Mouse (Mus musculus): ENCODE measurements around the gene Uqcrh. TPM values are rescaled to one million over a fixed set of nuclear protein-coding genes. Genes with fewer than 3 reads are reported as not detected.

Gene Uqcrh
- polyA plus RNA-seq, 1 experiment from 2014 or later = 456 TPM

DNA sequence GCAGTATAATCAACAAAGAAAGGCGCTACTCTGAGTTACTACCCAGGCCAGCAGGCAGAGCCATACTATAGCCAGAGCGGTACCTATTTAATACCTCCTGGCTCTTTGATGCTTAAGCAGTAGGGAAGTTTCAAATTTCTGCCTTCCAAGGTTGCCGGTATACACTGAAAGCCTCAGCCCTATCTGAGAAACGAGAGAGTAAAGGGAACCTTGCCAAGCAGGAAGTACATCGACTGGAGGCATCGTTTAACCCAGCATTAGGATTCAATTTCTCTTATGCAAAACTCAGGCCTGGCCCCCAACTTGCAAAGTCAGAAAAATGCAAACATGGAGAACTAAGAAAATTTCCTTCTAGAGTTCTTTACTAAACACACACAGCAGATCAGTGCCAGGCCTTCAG lies 4.8 kb downstream of the Uqcrh start:
- H3K4me1 ChIP-seq (ENCODE audit: control insufficient read depth, insufficient read depth, low read length) = peaks cover 6% of the 10 kb centered on the region; the same call in 1 of the 2 replicates
- H3K9me3 ChIP-seq (ENCODE audit: control insufficient read depth, low read length) = no peaks in the 10 kb centered on the region
- no peaks in the 10 kb centered on the region for H3K27me3 ChIP-seq (ENCODE audit: control insufficient read depth, insufficient read depth, low read length)
- H3K9ac ChIP-seq (ENCODE audit: low read length) = no peak overlapping the region
- peaks cover 8% of the 10 kb centered on the region for H3K36me3 ChIP-seq (ENCODE audit: control insufficient read depth, insufficient read depth, low read length)
- no peak overlapping the region for H3K27ac ChIP-seq (ENCODE audit: low read depth, low read length)
- no peak overlapping the region for H3K4me3 ChIP-seq (ENCODE audit: low read depth, low read length)
- H3K4me2 ChIP-seq (ENCODE audit: low read depth) = no peak overlapping the region
- no peak for ATAC-seq (ENCODE audit: insufficient read depth, low FRiP score, low TSS enrichment)
- WGBS = 95% methylated on average over 6 of the region's 6 CpGs
- DNase-seq (ENCODE audit: low spot score) = no peak

DNA sequence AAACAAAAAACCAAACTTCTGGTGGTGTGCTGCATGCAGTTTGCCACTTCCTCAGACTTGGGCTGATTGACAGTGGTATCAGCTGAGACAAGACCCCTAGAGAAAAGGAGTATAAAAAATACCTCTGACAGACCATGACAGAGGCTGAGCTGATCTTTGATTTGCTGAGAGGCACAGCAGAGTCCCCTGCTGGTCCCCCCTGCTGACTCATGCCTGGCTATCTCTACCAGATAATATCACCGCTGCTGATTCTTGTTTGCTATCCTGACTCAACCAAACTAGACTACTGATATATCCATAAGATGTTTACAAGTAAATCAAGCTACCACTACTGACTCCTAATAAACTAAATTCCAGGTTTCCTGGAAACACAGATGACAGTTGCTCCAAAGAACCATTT lies 11.0 kb downstream of the Uqcrh start:
- Histone ChIP-seq H3K27me3 (ENCODE audit: control insufficient read depth, insufficient read depth, low read length) (no peaks in the 10 kb centered on the region), H3K36me3 (ENCODE audit: control insufficient read depth, insufficient read depth, low read length) (peaks cover 8% of the 10 kb centered on the region), H3K9ac (ENCODE audit: low read length) (no peak overlapping the region), H3K27ac (ENCODE audit: low read depth, low read length) (no peak overlapping the region), H3K4me1 (ENCODE audit: control insufficient read depth, insufficient read depth, low read length) (no peaks in the 10 kb centered on the region), H3K4me2 (ENCODE audit: low read depth) (no peak overlapping the region), H3K4me3 (ENCODE audit: low read depth, low read length) (no peak overlapping the region), H3K9me3 (ENCODE audit: control insufficient read depth, low read length) (no peaks in the 10 kb centered on the region)
- ATAC-seq (ENCODE audit: insufficient read depth, low FRiP score, low TSS enrichment) = no peak
- WGBS = 58% methylated on average over 1 of the region's 1 CpGs
- DNase-seq (ENCODE audit: low spot score) = no peak

DNA sequence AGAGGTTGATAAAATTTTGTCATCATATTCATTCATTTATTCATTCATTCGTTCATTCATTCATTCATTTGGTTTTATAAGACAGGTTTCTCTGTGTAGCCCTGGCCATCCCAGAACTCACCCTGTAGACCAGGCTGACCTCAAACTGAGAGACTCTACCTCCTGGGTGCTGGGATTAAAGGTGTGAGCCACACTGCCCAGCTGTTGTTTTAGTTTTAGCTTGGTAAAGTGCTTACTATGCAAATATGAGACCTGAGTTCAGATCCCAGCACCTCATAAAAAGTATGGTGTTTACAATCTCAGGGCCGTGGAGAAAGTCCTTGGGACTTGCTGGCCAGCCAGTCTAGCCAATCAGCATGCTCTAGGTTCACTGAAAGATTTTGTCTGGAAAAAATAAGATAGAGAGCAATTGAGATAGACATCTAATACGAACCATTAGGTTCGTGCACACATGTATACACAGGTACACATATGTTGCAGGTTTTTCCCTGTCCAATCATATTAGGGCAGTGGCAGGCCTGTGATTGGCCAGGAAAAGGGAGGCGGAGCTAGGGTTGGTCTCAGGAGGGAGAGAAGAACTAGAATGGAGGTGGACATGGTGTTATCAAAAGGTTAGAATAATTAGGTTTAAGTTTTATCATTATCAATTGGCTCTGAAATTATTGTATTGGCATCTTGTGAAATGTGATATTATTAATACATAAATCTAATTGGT lies 15.7 kb downstream of the Uqcrh start:
- Histone ChIP-seq H3K27ac (ENCODE audit: low read depth, low read length) (no peak overlapping the region), H3K4me1 (ENCODE audit: control insufficient read depth, insufficient read depth, low read length) (no peaks in the 10 kb centered on the region), H3K9ac (ENCODE audit: low read length) (no peak overlapping the region), H3K36me3 (ENCODE audit: control insufficient read depth, insufficient read depth, low read length) (no peaks in the 10 kb centered on the region), H3K4me2 (ENCODE audit: low read depth) (no peak overlapping the region), H3K9me3 (ENCODE audit: control insufficient read depth, low read length) (no peaks in the 10 kb centered on the region), H3K4me3 (ENCODE audit: low read depth, low read length) (no peak overlapping the region), H3K27me3 (ENCODE audit: control insufficient read depth, insufficient read depth, low read length) (no peaks in the 10 kb centered on the region)
- 78% methylated on average over 5 of the region's 5 CpGs for WGBS
- ATAC-seq (ENCODE audit: insufficient read depth, low FRiP score, low TSS enrichment) (no peak), DNase-seq (ENCODE audit: low spot score) (no peak)

DNA sequence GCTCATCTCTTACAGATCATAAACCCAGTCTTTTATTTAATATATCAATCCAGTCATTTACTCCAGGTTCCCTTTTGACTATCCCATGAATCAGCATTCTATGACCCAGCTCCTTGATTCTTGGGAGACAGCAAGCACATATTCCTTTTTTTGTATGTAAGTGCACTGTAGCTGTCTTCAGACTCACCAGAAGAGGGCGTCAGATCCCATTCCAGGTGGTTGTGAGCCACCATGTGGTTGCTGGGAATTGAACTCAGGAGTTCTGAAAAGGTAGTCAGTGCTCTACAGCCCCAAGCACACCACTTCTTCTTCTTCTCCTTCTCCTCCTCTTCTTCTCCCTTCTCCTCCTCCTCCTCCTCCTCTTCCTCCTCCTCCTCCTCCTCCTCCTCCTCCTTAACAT lies 17.3 kb downstream of the Uqcrh start:
- DNase-seq (ENCODE audit: low spot score) = no peak
- H3K36me3 ChIP-seq (ENCODE audit: control insufficient read depth, insufficient read depth, low read length) = no peaks in the 10 kb centered on the region
- no peaks in the 10 kb centered on the region; the same call in 1 of the 2 replicates for H3K4me1 ChIP-seq (ENCODE audit: control insufficient read depth, insufficient read depth, low read length)
- H3K9ac ChIP-seq (ENCODE audit: low read length) = no peak overlapping the region
- 0% methylated on average over 1 of the region's 1 CpGs for WGBS
- H3K9me3 ChIP-seq (ENCODE audit: control insufficient read depth, low read length) = no peaks in the 10 kb centered on the region
- H3K4me3 ChIP-seq (ENCODE audit: low read depth, low read length) = no peak overlapping the region
- H3K4me2 ChIP-seq (ENCODE audit: low read depth) = no peak overlapping the region
- no peak for ATAC-seq (ENCODE audit: insufficient read depth, low FRiP score, low TSS enrichment)
- no peak overlapping the region for H3K27ac ChIP-seq (ENCODE audit: low read depth, low read length)
- H3K27me3 ChIP-seq (ENCODE audit: control insufficient read depth, insufficient read depth, low read length) = no peaks in the 10 kb centered on the region

DNA sequence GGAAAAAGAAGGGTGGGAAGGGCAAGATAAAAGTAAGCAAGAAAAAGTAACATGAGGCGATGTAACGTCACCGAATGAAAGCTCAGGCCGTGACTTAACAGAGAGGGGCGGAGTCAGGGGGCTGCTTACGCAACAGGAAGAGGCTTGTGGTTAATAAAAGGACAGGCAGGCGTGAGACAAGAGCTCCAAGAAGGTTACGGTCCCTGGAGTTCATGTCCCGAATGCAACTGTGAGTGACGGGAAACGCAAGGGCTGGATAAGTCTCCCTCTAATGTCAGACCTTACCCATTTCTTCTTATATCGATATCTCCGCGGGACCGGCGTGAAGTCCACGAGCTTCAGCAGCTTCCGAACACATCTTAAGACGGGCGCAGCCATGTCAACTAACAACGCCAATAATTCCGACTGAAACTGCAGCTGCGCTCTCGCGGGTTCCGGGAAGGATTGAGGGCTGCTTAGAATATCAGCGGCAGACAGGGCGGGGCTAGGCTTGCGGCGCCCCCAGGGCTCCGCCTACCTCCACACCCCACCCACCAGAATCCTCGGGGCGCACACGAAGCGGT lies 21.4 kb downstream of the Uqcrh start, which contains the start of gene Nsun4:
Gene Nsun4 (minus strand): TSS at position 478 of the 563 bp plus-strand sequence.
- DNase-seq (ENCODE audit: low spot score) (peak; percentile 92), ATAC-seq (ENCODE audit: insufficient read depth, low FRiP score, low TSS enrichment) (peak; percentile 91)
- Histone ChIP-seq H3K27ac (ENCODE audit: low read depth, low read length) (peak within 1 kb of the TSS; percentile 79), H3K36me3 (ENCODE audit: control insufficient read depth, insufficient read depth, low read length) (no peaks in the 10 kb centered on the region), H3K9me3 (ENCODE audit: control insufficient read depth, low read length) (no peaks in the 10 kb centered on the region), H3K4me2 (ENCODE audit: low read depth) (peak within 1 kb of the TSS; percentile 81), H3K4me1 (ENCODE audit: control insufficient read depth, insufficient read depth, low read length) (no peaks in the 10 kb centered on the region; the same call in 1 of the 2 replicates), H3K9ac (ENCODE audit: low read length) (peak within 1 kb of the TSS; percentile 52), H3K4me3 (ENCODE audit: low read depth, low read length) (peak within 1 kb of the TSS; percentile 45), H3K27me3 (ENCODE audit: control insufficient read depth, insufficient read depth, low read length) (no peaks in the 10 kb centered on the region)
- WGBS = under 1% methylated on average over 35 of the region's 35 CpGs

DNA sequence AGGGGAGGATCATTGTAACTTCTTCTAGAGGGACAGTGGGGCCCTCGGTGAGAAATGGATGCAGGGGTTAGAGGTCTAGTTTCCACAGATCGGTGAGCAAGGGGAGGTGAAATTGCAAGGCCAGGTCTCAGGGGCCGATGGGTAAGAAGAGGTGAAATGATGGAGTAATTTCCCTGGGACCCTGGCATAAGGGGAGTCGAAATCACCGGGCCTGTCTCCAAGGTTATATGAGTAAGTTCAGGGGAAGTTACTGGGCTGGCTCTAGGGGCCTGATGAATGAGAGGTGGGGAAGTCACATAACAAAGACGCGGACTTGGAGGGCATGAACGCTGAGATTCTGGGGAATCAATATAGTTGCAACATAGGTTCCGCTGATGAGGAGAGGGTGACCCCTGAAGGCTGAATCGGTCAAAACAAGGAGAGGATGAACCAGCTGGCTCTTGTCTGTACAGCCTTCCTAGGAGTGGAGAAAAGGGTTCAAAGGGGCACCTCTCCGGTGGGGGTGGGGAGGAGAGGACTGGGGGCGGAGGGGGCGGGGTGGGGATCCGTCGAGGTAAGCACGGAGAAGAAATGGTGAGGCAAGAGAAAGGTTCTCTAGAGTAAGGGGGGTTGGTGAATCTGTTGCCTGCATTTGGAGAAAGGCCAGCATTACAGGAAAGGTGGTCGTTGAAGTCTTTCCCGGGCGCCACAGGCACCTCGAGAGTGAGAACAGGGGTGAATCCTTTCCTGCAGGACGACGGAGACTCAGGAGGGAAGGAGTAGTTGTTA lies 22.2 kb downstream of the Uqcrh start:
- ATAC-seq (ENCODE audit: insufficient read depth, low FRiP score, low TSS enrichment) = peak; percentile 39; the same call in 1 of the 2 replicates
- peak overlapping the region; percentile 52 for H3K9ac ChIP-seq (ENCODE audit: low read length)
- no peaks in the 10 kb centered on the region for H3K36me3 ChIP-seq (ENCODE audit: control insufficient read depth, insufficient read depth, low read length)
- H3K27me3 ChIP-seq (ENCODE audit: control insufficient read depth, insufficient read depth, low read length) = no peaks in the 10 kb centered on the region
- no peaks in the 10 kb centered on the region; the same call in 1 of the 2 replicates for H3K4me1 ChIP-seq (ENCODE audit: control insufficient read depth, insufficient read depth, low read length)
- DNase-seq (ENCODE audit: low spot score) = peak; percentile 58
- peak overlapping the region; percentile 81 for H3K4me2 ChIP-seq (ENCODE audit: low read depth)
- H3K4me3 ChIP-seq (ENCODE audit: low read depth, low read length) = peak overlapping the region; percentile 45
- no peaks in the 10 kb centered on the region for H3K9me3 ChIP-seq (ENCODE audit: control insufficient read depth, low read length)
- peak overlapping the region; percentile 79; the same call in 1 of the 2 replicates for H3K27ac ChIP-seq (ENCODE audit: low read depth, low read length)
- 9% methylated on average over 22 of the region's 22 CpGs for whole genome bisulfite sequencing

DNA sequence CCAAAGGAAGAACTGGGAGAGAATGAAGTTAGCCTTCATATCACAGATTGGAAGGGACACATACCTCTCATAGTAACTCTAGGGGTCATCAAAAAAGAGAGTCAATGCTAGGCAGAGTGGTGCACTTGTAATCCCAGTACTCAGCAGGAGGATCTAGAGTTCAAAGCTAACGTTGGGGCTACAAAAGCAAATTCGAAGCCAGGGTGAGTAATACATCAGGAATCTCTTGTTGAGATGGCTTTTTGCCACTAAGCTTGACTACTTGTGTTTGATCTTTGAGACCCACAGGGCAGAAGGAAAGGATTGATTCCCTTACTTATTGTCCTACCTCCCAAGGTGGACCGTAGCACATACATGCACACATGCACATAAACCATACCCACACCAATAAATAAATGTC lies 25.7 kb downstream of the Uqcrh start:
- DNase-seq (ENCODE audit: low spot score) = no peak
- no peak overlapping the region for H3K4me2 ChIP-seq (ENCODE audit: low read depth)
- WGBS = 77% methylated on average over 3 of the region's 3 CpGs

DNA sequence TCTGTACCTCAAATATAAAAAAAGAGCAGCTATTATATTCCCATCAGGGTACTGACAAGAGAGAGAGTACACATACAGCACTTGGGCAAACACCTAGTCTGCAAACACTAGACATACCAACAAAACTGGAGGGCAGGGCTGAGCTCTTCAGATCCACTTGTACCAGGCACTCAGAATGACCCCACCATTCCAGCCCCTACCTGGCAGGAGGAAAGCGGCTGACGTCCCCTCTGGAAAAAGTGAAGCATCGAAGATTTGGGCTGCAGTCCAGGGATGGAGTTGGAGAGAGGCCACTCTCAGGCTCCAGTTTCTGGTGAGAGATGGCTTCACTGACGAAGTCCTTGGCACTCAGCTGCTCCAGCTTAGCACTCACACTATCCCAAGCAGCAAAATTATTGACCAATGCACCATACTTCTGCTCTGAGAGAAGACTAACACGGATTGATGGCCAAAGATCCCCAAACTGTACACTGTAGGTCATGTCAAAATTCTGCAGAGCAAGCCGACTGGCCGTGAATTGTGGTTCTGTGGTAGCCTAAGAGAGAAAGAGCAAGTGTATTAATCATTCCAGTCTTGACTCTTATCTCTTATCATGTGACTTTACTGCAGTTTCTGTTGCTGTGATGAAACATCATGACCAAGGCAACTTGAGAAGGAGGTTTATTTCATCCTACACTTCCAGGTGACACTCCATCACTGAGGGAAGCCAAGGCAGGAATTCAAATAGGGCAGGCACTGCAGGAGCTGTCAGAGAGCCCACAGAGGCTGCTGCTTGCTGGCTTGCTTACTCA lies 26.5 kb downstream of the Uqcrh start:
- H3K27ac ChIP-seq (ENCODE audit: low read depth, low read length) = no peak overlapping the region
- ATAC-seq (ENCODE audit: insufficient read depth, low FRiP score, low TSS enrichment) (no peak), DNase-seq (ENCODE audit: low spot score) (no peak)
- H3K27me3 ChIP-seq (ENCODE audit: control insufficient read depth, insufficient read depth, low read length) = no peaks in the 10 kb centered on the region
- no peaks in the 10 kb centered on the region; the same call in 1 of the 2 replicates for H3K4me1 ChIP-seq (ENCODE audit: control insufficient read depth, insufficient read depth, low read length)
- no peaks in the 10 kb centered on the region for H3K36me3 ChIP-seq (ENCODE audit: control insufficient read depth, insufficient read depth, low read length)
- WGBS = 82% methylated on average over 7 of the region's 7 CpGs
- H3K9ac ChIP-seq (ENCODE audit: low read length) = no peak overlapping the region
- H3K4me3 ChIP-seq (ENCODE audit: low read depth, low read length) = no peak overlapping the region
- no peaks in the 10 kb centered on the region for H3K9me3 ChIP-seq (ENCODE audit: control insufficient read depth, low read length)
- H3K4me2 ChIP-seq (ENCODE audit: low read depth) = no peak overlapping the region

More for the DNA sequence above, 25.7 kb downstream of the Uqcrh start:
- Histone ChIP-seq H3K36me3 (ENCODE audit: control insufficient read depth, insufficient read depth, low read length) (no peaks in the 10 kb centered on the region), H3K9ac (ENCODE audit: low read length) (no peak overlapping the region), H3K4me1 (ENCODE audit: control insufficient read depth, insufficient read depth, low read length) (no peaks in the 10 kb centered on the region; the same call in 1 of the 2 replicates), H3K27ac (ENCODE audit: low read depth, low read length) (no peak overlapping the region), H3K9me3 (ENCODE audit: control insufficient read depth, low read length) (no peaks in the 10 kb centered on the region), H3K4me3 (ENCODE audit: low read depth, low read length) (no peak overlapping the region), H3K27me3 (ENCODE audit: control insufficient read depth, insufficient read depth, low read length) (no peaks in the 10 kb centered on the region)
- ATAC-seq (ENCODE audit: insufficient read depth, low FRiP score, low TSS enrichment) = no peak

Data from neural tube, embryonic 11.5 days (tissue).